Mouse (Mus musculus): ENCODE data around the gene Adgrb3. TPM values are rescaled to one million over a fixed set of nuclear protein-coding genes. Genes with fewer than 3 reads are reported as not detected.

Gene Adgrb3
- polyA plus RNA-seq, 1 experiment from 2014 or later, result not detected

DNA sequence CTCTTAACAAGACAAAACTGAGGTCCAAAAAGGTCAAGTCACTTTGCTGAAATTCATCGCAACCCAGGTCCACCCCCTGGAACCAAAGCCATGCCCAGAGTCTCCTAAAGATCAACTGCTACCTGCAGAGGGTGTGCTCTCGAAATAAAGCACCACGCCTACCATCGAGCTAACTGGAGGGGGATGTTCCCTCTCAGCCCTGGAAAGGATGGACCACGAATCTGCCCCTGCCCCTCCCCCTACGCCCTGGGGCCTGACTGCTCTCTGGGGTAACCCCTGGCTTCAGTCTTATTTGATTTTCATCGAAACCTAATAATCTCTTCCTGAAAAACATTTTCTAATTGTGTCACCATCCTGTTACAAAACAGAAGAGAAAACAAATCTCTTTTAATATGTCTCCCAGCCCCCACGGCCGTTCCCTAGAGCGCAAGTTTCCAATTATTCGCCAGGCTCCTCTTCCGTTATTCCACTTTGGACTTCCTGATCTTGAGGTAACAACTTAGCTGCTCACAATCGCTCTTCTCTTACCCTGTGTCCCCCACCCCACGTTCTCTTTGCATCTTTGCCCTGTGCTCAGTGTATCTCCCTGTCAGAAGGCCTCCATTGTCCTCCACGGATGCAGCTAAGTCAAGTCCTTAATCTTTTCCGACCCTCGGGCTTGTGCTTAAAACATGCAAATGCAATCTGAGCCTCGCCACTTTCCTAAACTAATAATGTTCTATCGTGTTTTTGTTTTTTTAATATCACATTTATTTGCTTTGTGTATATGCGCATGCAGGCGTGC lies 651.0 kb downstream of the Adgrb3 start:
- no peak for TF ChIP-seq CTCF (IDR thresholded peaks at IDR 0.05)
- ATAC-seq (no peak), DNase-seq (ENCODE audit: low read depth, low spot score) (no peak)
- peaks cover 3% of the 10 kb centered on the region for H3K27me3 ChIP-seq
- in situ Hi-C loops (cut with MboI; ENCODE audit: low pct_unique_long_range_greater_than_20kb), result no loop called here
- POLR2A ChIA-PET, result no interaction called here
- CTCF ChIA-PET, result no interaction called here

GRCm38 (mm10) chr1:25167120-25167519 lies 662.4 kb downstream of the Adgrb3 start:
- no peak for TF ChIP-seq CTCF (IDR thresholded peaks at IDR 0.05)
- CTCF ChIA-PET, result no interaction called here
- POLR2A ChIA-PET, result no interaction called here
- DNase-seq (ENCODE audit: low read depth, low spot score) (no peak), ATAC-seq (no peak)
- H3K27me3 ChIP-seq, result peaks cover 4% of the 10 kb centered on the region
- in situ Hi-C loops (cut with MboI; ENCODE audit: low pct_unique_long_range_greater_than_20kb), result no loop called here

- in situ Hi-C loops (cut with MboI; ENCODE audit: low pct_unique_long_range_greater_than_20kb), result no loop called here
- TF ChIP-seq CTCF (IDR thresholded peaks at IDR 0.05), result no peak
- peaks cover 4% of the 10 kb centered on the region for H3K27me3 ChIP-seq
- ATAC-seq, result no peak
- ChIA-PET CTCF (no interaction called here), POLR2A (no interaction called here)
- no peak for DNase-seq (ENCODE audit: low read depth, low spot score)
These were observed 663.3 kb downstream of the Adgrb3 start for GRCm38 (mm10) chr1:25166036-25166796.

GRCm38 (mm10) chr1:25163561-25163960 lies 665.9 kb downstream of the Adgrb3 start:
- ChIA-PET CTCF (no interaction called here), POLR2A (no interaction called here)
- ATAC-seq (no peak), DNase-seq (ENCODE audit: low read depth, low spot score) (no peak)
- in situ Hi-C loops (cut with MboI; ENCODE audit: low pct_unique_long_range_greater_than_20kb), result no loop called here
- no peak for TF ChIP-seq CTCF (IDR thresholded peaks at IDR 0.05)
- H3K27me3 ChIP-seq, result peaks cover 4% of the 10 kb centered on the region

DNA sequence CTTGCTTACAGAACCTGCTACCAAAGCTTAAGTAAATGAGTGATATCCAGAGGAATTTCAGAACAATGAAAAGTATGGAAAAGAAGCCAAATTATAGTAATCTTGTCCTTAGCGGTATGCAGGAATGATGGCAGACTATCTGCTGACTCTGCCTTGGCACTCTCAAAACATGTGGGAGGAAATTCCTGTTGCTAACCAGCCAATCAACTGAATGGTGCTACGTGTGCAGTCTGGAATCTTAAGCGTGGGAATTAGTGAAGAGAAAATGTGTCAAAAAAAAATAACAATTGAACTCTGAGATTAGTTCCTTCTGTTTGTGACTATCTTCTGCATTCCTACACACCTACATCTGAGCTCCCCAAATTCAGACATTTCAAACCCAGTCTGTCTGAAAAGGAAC lies 683.3 kb downstream of the Adgrb3 start:
- ATAC-seq (no peak), DNase-seq (ENCODE audit: low read depth, low spot score) (no peak)
- in situ Hi-C loops (cut with MboI; ENCODE audit: low pct_unique_long_range_greater_than_20kb), result no loop called here
- ChIA-PET CTCF (no interaction called here), POLR2A (no interaction called here)
- H3K27me3 ChIP-seq, result no peaks in the 10 kb centered on the region
- no peak for TF ChIP-seq CTCF (IDR thresholded peaks at IDR 0.05)

DNA sequence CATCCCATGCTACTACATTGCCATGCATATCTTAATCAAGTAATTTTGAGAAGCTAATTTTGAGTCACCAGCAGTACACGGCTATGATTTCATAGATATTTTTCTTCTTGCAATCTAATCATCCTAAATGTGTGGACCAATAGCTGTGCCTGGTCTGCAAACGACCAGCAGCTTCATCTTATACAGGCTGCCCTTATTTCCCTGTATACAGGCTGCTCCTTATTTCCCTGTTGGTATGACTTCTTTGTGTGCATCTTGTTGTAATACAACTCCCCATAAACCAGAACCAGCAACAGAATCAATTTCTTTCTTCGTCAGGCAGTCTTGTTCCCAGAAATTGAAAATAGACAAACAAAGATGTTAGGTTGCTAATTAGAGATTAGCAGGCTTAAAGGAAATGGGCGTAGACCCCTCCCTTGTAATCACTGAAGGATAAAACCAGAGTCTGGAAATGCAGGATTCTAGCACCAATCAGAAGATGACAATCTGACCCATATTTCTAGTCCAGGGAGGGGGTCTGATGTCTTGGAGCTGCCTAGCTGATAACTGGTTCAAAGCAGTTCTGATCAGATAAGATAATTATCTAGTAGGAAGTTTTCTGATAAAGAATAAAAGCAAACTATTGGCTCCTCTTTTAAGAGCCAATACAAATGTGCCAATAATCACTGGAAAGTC lies 697.2 kb downstream of the Adgrb3 start:
- POLR2A ChIA-PET, result no interaction called here
- peaks cover 12% of the 10 kb centered on the region for H3K27me3 ChIP-seq
- TF ChIP-seq CTCF (IDR thresholded peaks at IDR 0.05), result no peak
- CTCF ChIA-PET, result no interaction called here
- in situ Hi-C loops (cut with MboI; ENCODE audit: low pct_unique_long_range_greater_than_20kb), result no loop called here
- DNase-seq (ENCODE audit: low read depth, low spot score), result no peak
- ATAC-seq, result no peak

DNA sequence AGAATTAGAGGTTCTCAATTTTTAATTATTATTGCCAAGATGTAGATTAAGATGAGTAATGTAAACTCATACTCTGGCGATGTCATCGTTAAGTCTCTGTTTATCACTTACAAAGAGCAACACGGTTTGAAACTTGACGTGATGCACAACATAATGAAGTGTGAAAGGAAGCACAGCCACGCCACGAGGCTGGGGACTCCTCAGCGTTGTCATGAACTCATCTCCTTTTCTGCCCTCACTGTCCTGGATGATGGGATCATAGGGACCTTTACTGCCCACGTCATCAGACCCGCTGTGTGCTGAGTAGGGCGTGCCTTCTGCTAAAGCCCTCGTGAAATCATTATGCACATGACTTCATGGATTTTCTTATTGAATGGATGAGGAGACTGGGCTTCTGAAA lies 714.0 kb downstream of the Adgrb3 start:
- in situ Hi-C loops (cut with MboI; ENCODE audit: low pct_unique_long_range_greater_than_20kb), result no loop called here
- ATAC-seq (no peak), DNase-seq (ENCODE audit: low read depth, low spot score) (no peak)
- no peak for TF ChIP-seq CTCF (IDR thresholded peaks at IDR 0.05)
- ChIA-PET POLR2A (no interaction called here), CTCF (no interaction called here)
- no peaks in the 10 kb centered on the region for H3K27me3 ChIP-seq

- ATAC-seq, result no peak
- DNase-seq (ENCODE audit: low read depth, low spot score), result no peak
- TF ChIP-seq CTCF (IDR thresholded peaks at IDR 0.05), result no peak
- H3K27me3 ChIP-seq, result peaks cover 12% of the 10 kb centered on the region
- in situ Hi-C loops (cut with MboI; ENCODE audit: low pct_unique_long_range_greater_than_20kb), result no loop called here
- CTCF ChIA-PET, result no interaction called here
- POLR2A ChIA-PET, result interaction anchor here (0.6 kb wide), 1 partner anchor 33 kb away, joined by 3 read pairs; no protein-coding TSS in a partner anchor
These were observed 721.9 kb downstream of the Adgrb3 start for GRCm38 (mm10) chr1:25107500-25108101.

- no peak for TF ChIP-seq CTCF (IDR thresholded peaks at IDR 0.05)
- ChIA-PET CTCF (no interaction called here), POLR2A (interaction anchor here (0.7 kb wide), 1 partner anchor 127 kb away, joined by 3 read pairs; no protein-coding TSS in a partner anchor)
- DNase-seq (ENCODE audit: low read depth, low spot score), result no peak
- peaks cover 12% of the 10 kb centered on the region for H3K27me3 ChIP-seq
- in situ Hi-C loops (cut with MboI; ENCODE audit: low pct_unique_long_range_greater_than_20kb), result no loop called here
- ATAC-seq, result no peak
These were observed 722.8 kb downstream of the Adgrb3 start for GRCm38 (mm10) chr1:25106679-25107078.

DNA sequence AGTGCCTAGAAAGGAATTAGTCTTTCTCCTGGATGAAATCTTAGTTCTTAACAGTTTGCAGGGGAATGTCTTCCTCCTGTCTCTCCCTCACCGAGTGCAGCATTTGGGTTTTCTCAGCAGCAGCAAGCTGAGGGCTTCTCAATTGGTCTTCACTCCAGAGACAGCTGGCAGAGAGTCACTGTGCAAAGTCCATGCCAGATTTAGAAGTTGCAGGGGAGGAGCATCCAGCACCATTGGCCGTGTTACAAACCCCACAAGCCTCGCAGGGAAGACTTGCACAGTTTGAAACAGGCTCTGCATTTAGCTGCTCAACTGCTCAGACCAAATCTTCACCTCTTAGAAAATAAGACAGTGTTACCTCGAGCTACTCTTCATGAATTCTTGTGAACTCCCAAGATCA lies 724.1 kb downstream of the Adgrb3 start:
- ATAC-seq (no peak), DNase-seq (ENCODE audit: low read depth, low spot score) (no peak)
- no peak for TF ChIP-seq CTCF (IDR thresholded peaks at IDR 0.05)

More for the DNA sequence above, 724.1 kb downstream of the Adgrb3 start:
- CTCF ChIA-PET, result no interaction called here
- in situ Hi-C loops (cut with MboI; ENCODE audit: low pct_unique_long_range_greater_than_20kb), result no loop called here
- H3K27me3 ChIP-seq, result peaks cover 12% of the 10 kb centered on the region
- POLR2A ChIA-PET, result no interaction called here

Measured in Patski (cell line).